Mouse (Mus musculus) liver, embryonic 11.5 days (tissue): ENCODE results near the gene Cd34. TPM values are rescaled to one million over a fixed set of nuclear protein-coding genes. Genes with fewer than 3 reads are reported as not detected.

Source experiments
- ATAC-seq: fragments of 200-750 bp; cut with Nextera tagmentation; replicated peaks from 2 replicates; pipeline ENCODE4 v1.8.0; 2017; ENCODE audit warnings: moderate number of reproducible peaks, mild to moderate bottlenecking, moderate TSS enrichment, moderate library complexity; ENCODE audit not compliant: low FRiP score
- DNase-seq: peaks from one replicate; pipeline ENCODE4 v3.0.0-alpha.2; 2017; ENCODE audit warnings: low spot score
- H3K27ac ChIP-seq: fragments of 300-500 bp; sonication (generic); 2 replicates; pipeline ENCODE4 v1.5.1; 2014; ENCODE audit warnings: mild to moderate bottlenecking, low read depth, low read length, control low read depth
- H3K27me3 ChIP-seq: fragments of 300-500 bp; sonication (generic); replicated peaks from 2 replicates; pipeline ENCODE4 v1.6.1; 2014; ENCODE audit warnings: low read length, mixed read lengths; ENCODE audit not compliant: control insufficient read depth, insufficient read depth
- H3K36me3 ChIP-seq: fragments of 300-500 bp; sonication (generic); 2 replicates; pipeline ENCODE4 v1.6.1; 2014; ENCODE audit warnings: mild to moderate bottlenecking, low read length, moderate library complexity, mixed read lengths; ENCODE audit not compliant: control insufficient read depth, insufficient read depth
- H3K4me1 ChIP-seq: fragments of 300-500 bp; sonication (generic); replicated peaks from 2 replicates; pipeline ENCODE4 v1.6.1; 2014; ENCODE audit warnings: low read length, mixed read lengths; ENCODE audit not compliant: control insufficient read depth, insufficient read depth
- H3K4me2 ChIP-seq: fragments of 300-500 bp; sonication (generic); 2 replicates; pipeline ENCODE4 v1.6.1; 2014; ENCODE audit warnings: mild to moderate bottlenecking, control low read depth, moderate library complexity
- H3K4me3 ChIP-seq: fragments of 300-500 bp; sonication (generic); 2 replicates; pipeline ENCODE4 v1.5.1; 2014; ENCODE audit warnings: low read depth, low read length, control low read depth
- H3K9ac ChIP-seq: fragments of 300-500 bp; sonication (generic); 2 replicates; pipeline ENCODE4 v1.6.1; 2014; ENCODE audit warnings: low read depth, low read length, control low read depth
- H3K9me3 ChIP-seq: fragments of 300-500 bp; sonication (generic); 2 replicates; pipeline ENCODE4 v1.6.1; 2016; ENCODE audit warnings: low read length, inconsistent platforms, mixed read lengths; ENCODE audit not compliant: control insufficient read depth
- WGBS: fragments of 180-500 bp; shearing (Covaris S2); extraction: QIAGEN DNeasy Blood & Tissue Kit; methylation state at CpG from one replicate; pipeline ENCODE4 v1.1.7; 2014; 5-methylcytosine and 5-hydroxymethylcytosine counted together
- polyA plus RNA-seq: library from polyadenylated mRNA; unstranded; fragments of >200 nt; fragmentation: Nextera tagmentation; extraction: Ambion mirVana; gene quantifications from 2 replicates; pipeline ENCODE4 v1.2.1, GENCODE M21; 2014

Cd34 gene
- polyA plus RNA-seq, 1 experiment from 2014 or later: 35.8 TPM

DNA sequence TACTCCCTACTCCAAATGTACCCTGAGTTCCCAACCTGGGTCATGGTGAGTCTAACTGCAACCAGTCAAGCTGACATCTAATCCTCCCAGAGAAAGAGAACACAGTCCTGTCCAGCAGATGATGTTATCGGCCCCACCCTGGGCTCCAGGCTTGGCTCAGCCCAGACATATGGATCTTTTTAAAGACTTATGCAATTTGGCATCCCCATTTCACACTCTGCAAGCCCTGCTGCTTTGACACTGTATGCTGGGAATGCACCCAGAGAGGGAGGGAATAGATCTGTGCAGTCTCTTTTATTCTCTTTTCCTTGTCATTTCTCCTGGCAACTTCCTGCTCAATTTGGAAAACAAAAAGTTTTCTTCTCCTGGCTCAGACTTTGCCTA is 8.7 kb upstream of the Cd34 start:
- Histone ChIP-seq H3K36me3 (no peaks in the 10 kb centered on the region), H3K4me2 (no peak overlapping the region), H3K27ac (no peak overlapping the region), H3K4me3 (no peak overlapping the region), H3K4me1 (peaks cover 6% of the 10 kb centered on the region; the same call in 1 of the 2 replicates), H3K9ac (no peak overlapping the region), H3K27me3 (no peaks in the 10 kb centered on the region), H3K9me3 (no peaks in the 10 kb centered on the region)
- no peak for DNase-seq
- WGBS: 54% methylated on average over 1 of the region's 1 CpGs
- no peak for ATAC-seq

DNA sequence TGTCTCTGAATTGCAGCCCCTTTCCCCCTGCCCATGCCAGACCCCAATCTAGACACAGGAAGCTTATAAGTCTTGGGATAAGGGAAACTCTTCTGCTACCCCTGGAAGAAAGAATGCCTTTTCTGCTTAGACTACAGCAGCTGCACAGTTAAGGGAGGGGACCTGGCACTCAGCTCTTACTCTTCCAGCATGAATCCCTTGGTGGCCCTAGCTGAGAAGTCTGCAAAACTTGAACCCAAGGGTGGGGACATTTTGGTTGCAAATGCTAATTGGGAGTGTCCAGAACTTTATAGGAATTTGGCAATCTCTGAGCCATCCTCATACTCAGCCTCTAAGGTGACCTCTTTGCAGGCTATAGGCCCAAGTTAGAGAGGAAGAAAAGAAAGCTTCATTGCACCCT is 7.9 kb upstream of the Cd34 start:
- Histone ChIP-seq H3K4me2 (no peak overlapping the region), H3K36me3 (no peaks in the 10 kb centered on the region), H3K4me3 (no peak overlapping the region), H3K27ac (no peak overlapping the region), H3K9ac (no peak overlapping the region), H3K27me3 (no peaks in the 10 kb centered on the region), H3K4me1 (peaks cover 6% of the 10 kb centered on the region; the same call in 1 of the 2 replicates), H3K9me3 (no peaks in the 10 kb centered on the region)
- ATAC-seq: no peak
- no peak for DNase-seq

DNA sequence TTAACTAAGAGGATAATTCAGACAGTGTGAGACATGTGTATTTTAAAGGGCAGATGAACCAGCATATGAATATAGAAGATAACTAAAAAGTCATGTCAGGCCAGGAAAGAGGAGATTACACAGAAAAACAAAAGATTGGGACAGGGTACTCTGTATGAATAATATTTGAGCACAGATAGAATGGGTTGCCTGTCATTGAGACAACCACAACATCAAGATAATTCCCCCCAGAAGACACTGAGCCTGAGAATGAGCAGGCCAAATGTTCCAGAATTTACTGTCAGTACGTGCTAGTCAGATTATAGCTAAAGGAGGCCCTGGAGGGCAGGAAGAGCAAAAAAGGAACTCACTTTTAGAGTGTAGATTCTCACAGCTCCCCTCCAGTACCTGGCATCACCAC is 3.3 kb upstream of the Cd34 start:
- ATAC-seq (peak; percentile 14; the same call in 1 of the 2 replicates), DNase-seq (no peak)
- no peak overlapping the region for H3K27ac ChIP-seq
- no peak overlapping the region for H3K4me2 ChIP-seq
- no peak overlapping the region for H3K9ac ChIP-seq
- H3K4me1 ChIP-seq: no peaks in the 10 kb centered on the region; the same call in 1 of the 2 replicates
- 25% methylated on average over 1 of the region's 1 CpGs for WGBS
- H3K36me3 ChIP-seq: no peaks in the 10 kb centered on the region
- H3K4me3 ChIP-seq: no peak overlapping the region
- peaks cover 20% of the 10 kb centered on the region for H3K27me3 ChIP-seq
- no peaks in the 10 kb centered on the region for H3K9me3 ChIP-seq

DNA sequence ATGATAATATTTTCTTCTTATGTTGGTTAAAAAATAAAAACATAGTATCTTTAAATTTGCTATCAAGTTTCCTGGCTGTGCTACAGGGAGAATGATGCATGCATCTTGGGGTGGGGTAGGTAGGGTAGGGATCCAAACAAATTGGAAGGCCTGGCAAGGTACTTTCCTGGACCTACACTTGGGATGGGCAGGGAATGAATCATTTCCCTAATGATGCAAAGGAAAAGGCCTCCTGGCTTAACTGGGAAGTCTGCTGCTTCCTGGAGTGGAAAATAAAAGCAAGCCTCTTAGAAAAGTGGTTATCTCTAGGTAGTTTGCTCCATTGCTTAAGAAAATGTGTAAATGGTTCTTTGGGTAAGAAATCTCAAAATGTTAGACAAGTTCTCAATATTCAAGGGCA is 2.9 kb downstream of the Cd34 start:
- ATAC-seq (no peak), DNase-seq (no peak)
- Histone ChIP-seq H3K4me2 (no peak overlapping the region; the same call in 1 of the 2 replicates), H3K9ac (no peak overlapping the region), H3K9me3 (no peaks in the 10 kb centered on the region), H3K36me3 (no peaks in the 10 kb centered on the region), H3K4me3 (no peak overlapping the region), H3K4me1 (no peaks in the 10 kb centered on the region; the same call in 1 of the 2 replicates), H3K27ac (no peak overlapping the region; the same call in 1 of the 2 replicates), H3K27me3 (peaks cover 20% of the 10 kb centered on the region)

DNA sequence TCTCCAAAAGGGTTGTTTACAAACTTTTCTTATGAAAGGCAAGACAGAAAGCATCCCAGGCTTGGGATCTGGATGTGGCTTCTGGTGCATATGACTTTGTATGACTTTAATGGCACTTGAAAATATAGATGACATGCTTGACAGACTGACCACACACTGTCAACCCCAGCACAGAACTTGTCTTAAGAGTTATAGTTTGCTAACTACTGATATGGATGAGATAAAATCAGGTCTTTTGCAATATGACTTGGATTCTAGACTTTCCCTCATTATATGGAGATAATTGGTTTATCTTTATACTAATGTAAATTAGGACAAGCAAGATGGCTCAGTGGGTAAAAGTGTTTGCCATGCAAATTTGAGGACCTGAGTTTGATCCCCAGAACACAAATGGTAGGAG is 4.3 kb downstream of the Cd34 start:
- Histone ChIP-seq H3K4me3 (no peak overlapping the region), H3K36me3 (no peaks in the 10 kb centered on the region), H3K9ac (no peak overlapping the region), H3K27ac (no peak overlapping the region), H3K27me3 (peaks cover 19% of the 10 kb centered on the region), H3K4me1 (no peaks in the 10 kb centered on the region; the same call in 1 of the 2 replicates), H3K9me3 (no peaks in the 10 kb centered on the region), H3K4me2 (no peak overlapping the region)
- ATAC-seq: no peak
- no peak for DNase-seq

DNA sequence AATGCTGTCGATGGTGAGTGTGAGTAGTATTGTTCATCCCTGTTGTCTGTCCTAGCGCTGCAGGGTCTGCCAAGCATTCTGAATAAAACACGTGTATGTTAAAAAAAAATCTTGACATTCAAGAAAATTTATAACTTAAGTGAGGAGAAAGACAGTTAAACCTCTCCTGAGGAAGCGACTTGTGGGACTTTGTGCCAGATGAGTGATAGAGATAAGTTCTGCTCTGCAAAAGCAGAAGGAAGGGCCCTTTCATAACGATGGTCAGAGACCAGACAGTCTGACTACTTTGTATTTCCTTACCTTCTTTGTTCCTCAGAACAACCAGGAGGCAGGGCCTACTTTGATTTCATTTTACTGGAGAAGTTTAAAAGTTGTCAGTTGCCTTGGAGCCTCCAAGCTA is 4.9 kb downstream of the Cd34 start:
- no peak overlapping the region for H3K4me3 ChIP-seq
- ATAC-seq: peak; percentile 37
- H3K4me1 ChIP-seq: no peaks in the 10 kb centered on the region; the same call in 1 of the 2 replicates
- peaks cover 16% of the 10 kb centered on the region for H3K27me3 ChIP-seq
- DNase-seq: no peak
- H3K27ac ChIP-seq: no peak overlapping the region
- no peaks in the 10 kb centered on the region for H3K9me3 ChIP-seq
- no peaks in the 10 kb centered on the region for H3K36me3 ChIP-seq
- 39% methylated on average over 5 of the region's 5 CpGs for WGBS
- H3K9ac ChIP-seq: no peak overlapping the region
- no peak overlapping the region for H3K4me2 ChIP-seq

DNA sequence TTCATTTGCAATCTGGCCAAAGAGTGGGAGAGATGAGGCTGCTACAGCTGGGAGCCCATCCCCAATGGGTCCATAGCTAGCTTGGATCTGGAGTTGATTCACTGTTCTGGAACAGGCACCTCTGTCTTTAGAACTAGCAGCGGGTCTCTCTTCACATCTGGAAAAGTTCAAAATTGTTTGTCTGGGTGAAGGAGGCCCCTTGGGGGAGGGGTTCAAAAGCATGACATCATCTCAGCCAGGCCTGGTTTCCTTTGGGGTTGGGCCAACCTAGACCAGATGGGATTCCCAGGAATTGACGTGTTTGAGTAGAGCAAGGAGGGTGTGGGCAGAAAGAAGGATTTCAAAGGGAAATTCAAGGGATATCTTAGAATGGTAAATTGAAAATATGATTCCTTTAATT is 6.8 kb downstream of the Cd34 start:
- H3K36me3 ChIP-seq: no peaks in the 10 kb centered on the region
- DNase-seq (no peak), ATAC-seq (no peak)
- no peak overlapping the region for H3K4me3 ChIP-seq
- no peaks in the 10 kb centered on the region; the same call in 1 of the 2 replicates for H3K4me1 ChIP-seq
- H3K9ac ChIP-seq: no peak overlapping the region
- H3K4me2 ChIP-seq: no peak overlapping the region
- H3K27ac ChIP-seq: no peak overlapping the region
- WGBS: 61% methylated on average over 2 of the region's 2 CpGs
- H3K9me3 ChIP-seq: no peaks in the 10 kb centered on the region
- H3K27me3 ChIP-seq: no peaks in the 10 kb centered on the region

DNA sequence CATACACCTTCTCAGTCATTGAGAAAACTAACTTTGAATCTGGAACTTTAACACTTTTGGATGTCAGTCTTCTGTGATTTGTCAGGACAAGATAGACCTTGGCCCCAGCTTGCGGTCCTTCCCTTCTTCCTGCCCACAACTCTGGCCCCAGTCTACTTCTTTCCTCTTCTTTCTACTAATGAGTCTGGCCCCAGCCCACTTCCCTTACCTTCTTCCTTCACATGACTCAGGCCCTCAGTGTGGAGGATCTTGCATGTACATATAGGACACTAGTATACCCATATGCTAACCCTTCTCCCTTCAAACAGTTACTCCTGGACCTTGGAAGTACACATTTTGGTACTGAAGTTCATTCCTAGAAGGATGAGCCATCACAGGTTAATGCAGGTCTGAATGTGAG is 7.8 kb downstream of the Cd34 start:
- H3K27ac ChIP-seq: no peak overlapping the region
- WGBS: 50% methylated on average over 1 of the region's 1 CpGs
- no peak overlapping the region for H3K4me3 ChIP-seq
- no peaks in the 10 kb centered on the region for H3K9me3 ChIP-seq
- DNase-seq (no peak), ATAC-seq (no peak; the same call in 1 of the 2 replicates)
- no peaks in the 10 kb centered on the region for H3K27me3 ChIP-seq
- no peak overlapping the region for H3K4me2 ChIP-seq
- no peaks in the 10 kb centered on the region; the same call in 1 of the 2 replicates for H3K4me1 ChIP-seq
- H3K36me3 ChIP-seq: no peaks in the 10 kb centered on the region
- H3K9ac ChIP-seq: no peak overlapping the region

DNA sequence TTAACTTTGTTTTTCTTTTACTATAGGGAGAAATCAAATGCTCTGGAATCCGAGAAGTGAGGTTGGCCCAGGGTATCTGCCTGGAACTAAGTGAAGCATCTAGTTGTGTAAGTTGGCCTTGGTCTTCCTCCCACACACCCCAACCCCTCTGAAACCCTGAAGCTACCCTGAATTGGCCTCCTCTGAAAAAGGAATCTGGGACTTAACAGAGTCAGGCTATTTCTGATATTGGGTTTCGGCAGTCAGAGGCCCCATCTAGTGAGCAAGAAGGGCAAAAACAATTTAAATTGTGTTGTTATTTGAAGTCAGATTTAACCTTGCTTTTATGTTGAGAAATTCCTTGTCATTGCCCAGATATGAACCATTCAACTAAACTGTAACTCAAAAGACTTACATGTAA is 12.3 kb downstream of the Cd34 start:
- 56% methylated on average over 2 of the region's 2 CpGs for WGBS
- Histone ChIP-seq H3K4me3 (no peak overlapping the region), H3K36me3 (no peaks in the 10 kb centered on the region), H3K27ac (no peak overlapping the region), H3K4me1 (no peaks in the 10 kb centered on the region), H3K4me2 (no peak overlapping the region), H3K9me3 (no peaks in the 10 kb centered on the region), H3K9ac (no peak overlapping the region), H3K27me3 (no peaks in the 10 kb centered on the region)
- ATAC-seq (no peak), DNase-seq (no peak)
